Mouse (Mus musculus): ENCODE results near the gene Tgtp2. TPM values are rescaled to one million over a fixed set of nuclear protein-coding genes. Genes with fewer than 3 reads are reported as not detected.

Gene Tgtp2
- total RNA-seq, 1 experiment = not detected

DNA sequence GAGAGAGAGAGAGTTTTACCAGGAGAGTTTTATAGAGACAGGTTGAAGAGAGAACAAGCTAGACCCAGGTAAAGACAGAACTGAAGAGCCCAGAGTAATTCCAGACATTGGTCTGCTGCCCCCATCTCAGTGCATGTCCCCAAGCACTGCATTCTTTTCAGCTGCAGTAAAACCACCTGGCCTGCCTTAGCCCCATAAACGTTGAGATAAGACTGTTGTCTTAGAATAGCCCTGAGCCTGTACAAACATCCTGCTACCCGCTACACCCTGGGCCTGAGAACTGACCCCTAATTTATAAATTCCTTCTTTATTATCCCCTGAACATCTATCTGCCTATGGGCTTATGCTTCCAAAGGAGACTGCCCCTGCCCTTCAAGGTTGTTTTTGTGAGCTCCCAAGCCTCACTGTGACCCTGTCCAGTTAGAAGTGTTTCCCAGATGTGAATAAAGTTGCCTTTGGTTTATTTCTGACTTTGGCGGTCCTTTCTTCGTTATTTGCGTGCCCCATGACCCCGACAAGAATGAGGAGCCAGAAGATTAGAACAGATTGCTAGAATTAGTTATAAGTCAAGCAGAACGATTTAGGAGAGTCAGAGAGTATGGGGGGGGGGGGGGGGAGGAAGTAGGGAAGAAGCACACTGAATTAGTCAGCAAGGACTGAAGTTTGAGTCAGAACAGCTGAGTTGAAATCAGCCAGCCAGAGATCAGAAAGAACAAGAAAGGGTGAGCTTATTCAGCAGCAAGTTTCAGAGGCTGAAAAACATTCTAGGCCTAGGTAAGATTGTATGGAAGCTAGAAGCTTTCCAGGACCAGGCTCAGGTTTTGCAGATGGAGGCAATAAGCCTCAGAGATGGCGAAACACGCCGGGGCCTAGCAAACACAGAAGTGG, 43.9 kb upstream of the Tgtp2 start:
- Histone ChIP-seq H3K36me3 (ENCODE audit: control insufficient read depth, insufficient read depth, low read length, poor library complexity, severe bottlenecking) (no peaks in the 10 kb centered on the region), H3K27ac (ENCODE audit: insufficient read depth, low read depth, low read length, poor library complexity, severe bottlenecking) (no peak overlapping the region), H3K9me3 (ENCODE audit: control insufficient read depth, insufficient read depth, low read depth, low read length) (no peaks in the 10 kb centered on the region), H3K9ac (ENCODE audit: insufficient read depth, low read depth, low read length, poor library complexity, severe bottlenecking) (no peak overlapping the region), H3K4me3 (ENCODE audit: insufficient read depth in 1 of 2, low read depth in 1 of 2, low read length in 2 of 2, poor library complexity in 1 of 2, severe bottlenecking in 1 of 2) (no peak overlapping the region), H3K4me1 (ENCODE audit: control insufficient read depth in 2 of 2, insufficient read depth in 2 of 2, low read length in 2 of 2, poor library complexity in 1 of 2) (no peaks in the 10 kb centered on the region)
- no peak for TF ChIP-seq MAFK (IDR thresholded peaks at IDR 0.05; ENCODE audit: insufficient read depth, low read depth, low read length)
- no peak for TF ChIP-seq HCFC1 (IDR thresholded peaks at IDR 0.05; ENCODE audit: borderline replicate concordance, insufficient read depth, low read length)
- TF ChIP-seq CHD2 (IDR thresholded peaks at IDR 0.05; ENCODE audit: low read depth, low read length) = no peak
- no peak for TF ChIP-seq ZC3H11A (IDR thresholded peaks at IDR 0.05; ENCODE audit: borderline replicate concordance, low read depth, low read length)
- TF ChIP-seq ZNF384 (IDR thresholded peaks at IDR 0.05; ENCODE audit: low read depth, low read length) = no peak
- no peak for DNase-seq (ENCODE audit: low read depth, low spot score)
- in situ Hi-C loops (cut with MboI; ENCODE audit: low sequenced_read_pairs in 2 of 2, unreplicated experiment in 2 of 2) = loop anchor here in 1 of 2 experiments (10.0 kb wide), 1 partner anchor 333 kb away; no protein-coding TSS in a partner anchor

DNA sequence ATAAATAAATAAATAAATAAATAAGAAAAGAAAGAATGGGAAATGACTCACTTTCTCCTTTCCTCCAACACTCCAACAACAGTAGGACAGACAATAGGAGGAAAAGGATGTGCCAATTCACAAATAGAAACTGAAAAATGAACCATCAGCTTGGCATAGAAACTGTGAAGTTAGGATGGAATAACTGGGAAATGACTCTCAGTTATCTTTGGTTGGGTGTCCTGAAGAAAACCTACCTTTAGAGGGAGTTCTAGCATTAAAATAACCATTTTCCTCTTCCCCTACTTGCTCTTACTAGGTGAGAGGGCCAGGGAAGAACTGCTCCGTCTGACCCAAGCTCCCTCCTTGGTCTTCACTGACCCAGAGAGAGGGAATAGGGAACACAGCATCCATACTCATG, 41.7 kb upstream of the Tgtp2 start:
- Histone ChIP-seq H3K4me3 (ENCODE audit: insufficient read depth in 1 of 2, low read depth in 1 of 2, low read length in 2 of 2, poor library complexity in 1 of 2, severe bottlenecking in 1 of 2) (no peak overlapping the region), H3K9ac (ENCODE audit: insufficient read depth, low read depth, low read length, poor library complexity, severe bottlenecking) (no peak overlapping the region), H3K27ac (ENCODE audit: insufficient read depth, low read depth, low read length, poor library complexity, severe bottlenecking) (no peak overlapping the region), H3K4me1 (ENCODE audit: control insufficient read depth in 2 of 2, insufficient read depth in 2 of 2, low read length in 2 of 2, poor library complexity in 1 of 2) (no peaks in the 10 kb centered on the region), H3K36me3 (ENCODE audit: control insufficient read depth, insufficient read depth, low read length, poor library complexity, severe bottlenecking) (no peaks in the 10 kb centered on the region), H3K9me3 (ENCODE audit: control insufficient read depth, insufficient read depth, low read depth, low read length) (no peaks in the 10 kb centered on the region)
- DNase-seq (ENCODE audit: low read depth, low spot score) = no peak
- in situ Hi-C loops (cut with MboI; ENCODE audit: low sequenced_read_pairs in 2 of 2, unreplicated experiment in 2 of 2) = loop anchor here in 1 of 2 experiments (10.0 kb wide), 1 partner anchor 331 kb away; no protein-coding TSS in a partner anchor
- TF ChIP-seq ZNF384 (IDR thresholded peaks at IDR 0.05; ENCODE audit: low read depth, low read length) = no peak
- TF ChIP-seq CHD2 (IDR thresholded peaks at IDR 0.05; ENCODE audit: low read depth, low read length) = no peak
- no peak for TF ChIP-seq ZC3H11A (IDR thresholded peaks at IDR 0.05; ENCODE audit: borderline replicate concordance, low read depth, low read length)
- no peak for TF ChIP-seq HCFC1 (IDR thresholded peaks at IDR 0.05; ENCODE audit: borderline replicate concordance, insufficient read depth, low read length)
- TF ChIP-seq MAFK (IDR thresholded peaks at IDR 0.05; ENCODE audit: insufficient read depth, low read depth, low read length) = no peak

DNA sequence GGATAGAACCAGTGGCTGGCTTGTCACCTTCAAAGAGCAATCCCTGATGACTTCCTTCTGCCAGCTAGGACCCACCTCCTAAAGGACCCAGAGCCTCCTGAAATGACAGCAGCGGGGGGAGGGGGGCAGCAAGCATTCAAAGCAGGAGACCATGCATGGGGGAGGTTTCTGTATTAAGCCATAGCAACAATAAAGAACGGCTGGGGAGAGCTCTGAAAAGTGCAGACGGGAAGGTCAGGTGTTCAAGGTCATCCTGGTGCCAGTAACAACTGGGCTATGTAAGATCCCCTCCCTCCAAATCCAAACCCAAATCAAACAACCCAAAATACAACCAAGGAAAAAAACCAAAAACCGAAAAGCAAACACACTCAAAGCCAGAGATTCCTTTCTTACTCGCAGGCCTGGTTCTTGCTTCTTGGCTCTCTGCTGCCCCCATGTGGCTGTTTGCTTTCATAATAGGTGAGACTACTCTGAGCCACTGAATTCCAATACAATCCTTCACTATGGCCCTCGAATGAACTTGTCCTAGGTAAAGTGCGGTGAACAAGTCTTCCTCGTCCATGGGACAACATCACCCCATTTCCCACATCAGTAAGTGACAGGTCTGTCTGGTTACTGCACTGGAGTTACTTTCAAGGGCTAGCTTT, 39.2 kb upstream of the Tgtp2 start:
- H3K4me3 ChIP-seq (ENCODE audit: insufficient read depth in 1 of 2, low read depth in 1 of 2, low read length in 2 of 2, poor library complexity in 1 of 2, severe bottlenecking in 1 of 2) = no peak overlapping the region
- peak; percentile 88 for DNase-seq (ENCODE audit: low read depth, low spot score)
- no peak overlapping the region for H3K27ac ChIP-seq (ENCODE audit: insufficient read depth, low read depth, low read length, poor library complexity, severe bottlenecking)
- no peaks in the 10 kb centered on the region for H3K36me3 ChIP-seq (ENCODE audit: control insufficient read depth, insufficient read depth, low read length, poor library complexity, severe bottlenecking)
- in situ Hi-C loops (cut with MboI; ENCODE audit: low sequenced_read_pairs in 2 of 2, unreplicated experiment in 2 of 2) = loop anchor here in 1 of 2 experiments (10.0 kb wide), 1 partner anchor 328 kb away; no protein-coding TSS in a partner anchor
- no peak for TF ChIP-seq CHD2 (IDR thresholded peaks at IDR 0.05; ENCODE audit: low read depth, low read length)
- TF ChIP-seq ZC3H11A (IDR thresholded peaks at IDR 0.05; ENCODE audit: borderline replicate concordance, low read depth, low read length) = peak; percentile 88
- H3K9me3 ChIP-seq (ENCODE audit: control insufficient read depth, insufficient read depth, low read depth, low read length) = no peaks in the 10 kb centered on the region
- no peak overlapping the region for H3K9ac ChIP-seq (ENCODE audit: insufficient read depth, low read depth, low read length, poor library complexity, severe bottlenecking)
- H3K4me1 ChIP-seq (ENCODE audit: control insufficient read depth in 2 of 2, insufficient read depth in 2 of 2, low read length in 2 of 2, poor library complexity in 1 of 2) = no peaks in the 10 kb centered on the region

DNA sequence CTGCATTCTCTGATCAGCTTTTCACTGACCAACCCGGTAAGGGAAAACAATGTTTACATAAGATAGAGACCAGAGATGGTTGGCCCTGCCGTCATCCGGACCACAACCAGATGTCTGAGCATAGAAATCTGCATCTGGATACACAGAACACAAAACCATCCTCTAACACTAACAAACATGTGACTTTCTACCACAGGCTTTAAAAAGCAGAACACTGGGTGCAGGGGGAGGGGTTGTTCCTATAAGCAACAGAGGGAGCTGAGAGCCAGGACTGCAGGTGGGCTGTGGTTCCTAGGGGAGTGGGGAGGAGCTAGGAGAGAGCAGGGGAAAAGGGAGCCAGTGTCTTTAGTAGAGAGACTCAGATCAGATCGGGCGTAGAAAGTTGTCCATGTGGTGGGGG, 37.5 kb upstream of the Tgtp2 start:
- in situ Hi-C loops (cut with MboI; ENCODE audit: low sequenced_read_pairs in 2 of 2, unreplicated experiment in 2 of 2) = loop anchor here in 1 of 2 experiments (10.0 kb wide), 1 partner anchor 327 kb away; no protein-coding TSS in a partner anchor
- Histone ChIP-seq H3K4me3 (ENCODE audit: insufficient read depth in 1 of 2, low read depth in 1 of 2, low read length in 2 of 2, poor library complexity in 1 of 2, severe bottlenecking in 1 of 2) (no peak overlapping the region), H3K4me1 (ENCODE audit: control insufficient read depth in 2 of 2, insufficient read depth in 2 of 2, low read length in 2 of 2, poor library complexity in 1 of 2) (no peaks in the 10 kb centered on the region), H3K9me3 (ENCODE audit: control insufficient read depth, insufficient read depth, low read depth, low read length) (no peaks in the 10 kb centered on the region), H3K36me3 (ENCODE audit: control insufficient read depth, insufficient read depth, low read length, poor library complexity, severe bottlenecking) (no peaks in the 10 kb centered on the region), H3K9ac (ENCODE audit: insufficient read depth, low read depth, low read length, poor library complexity, severe bottlenecking) (no peak overlapping the region), H3K27ac (ENCODE audit: insufficient read depth, low read depth, low read length, poor library complexity, severe bottlenecking) (no peak overlapping the region)
- no peak for DNase-seq (ENCODE audit: low read depth, low spot score)
- TF ChIP-seq HCFC1 (IDR thresholded peaks at IDR 0.05; ENCODE audit: borderline replicate concordance, insufficient read depth, low read length) (no peak), CHD2 (IDR thresholded peaks at IDR 0.05; ENCODE audit: low read depth, low read length) (no peak), MAFK (IDR thresholded peaks at IDR 0.05; ENCODE audit: insufficient read depth, low read depth, low read length) (no peak), ZC3H11A (IDR thresholded peaks at IDR 0.05; ENCODE audit: borderline replicate concordance, low read depth, low read length) (no peak), ZNF384 (IDR thresholded peaks at IDR 0.05; ENCODE audit: low read depth, low read length) (no peak)
